Mouse (Mus musculus): ENCODE measurements around the gene Znhit2. TPM values are rescaled to one million over a fixed set of nuclear protein-coding genes. Genes with fewer than 3 reads are reported as not detected.

Znhit2 gene
- polyA plus RNA-seq, 1 experiment = 69.6 TPM

- peak; percentile 56 for DNase-seq
- WGBS = 96% methylated on average over 4 of the region's 4 CpGs
- no peak overlapping the region for H3K4me3 ChIP-seq (ENCODE audit: control insufficient read depth, insufficient read depth, low read length)
Measured at GRCm38 (mm10) chr19:6068951-6069350, 8.0 kb downstream of the Znhit2 start.

GRCm38 (mm10) chr19:6069851-6070250 lies 8.9 kb downstream of the Znhit2 start:
- peaks cover 28% of the 10 kb centered on the region for H3K4me1 ChIP-seq (replicated peaks; ENCODE audit: control insufficient read depth, insufficient read depth, low read length)
- H3K36me3 ChIP-seq (ENCODE audit: control insufficient read depth, insufficient read depth, low read length) = no peaks in the 10 kb centered on the region
- DNase-seq = no peak
- 95% methylated on average over 10 of the region's 10 CpGs for WGBS
- H3K27ac ChIP-seq (ENCODE audit: control insufficient read depth, insufficient read depth, low read length) = no peak overlapping the region
- TF ChIP-seq POLR2A (IDR thresholded peaks at IDR 0.05; ENCODE audit: control insufficient read depth, extremely low read depth, insufficient read depth, low read length, poor library complexity) = no peak
- no peaks in the 10 kb centered on the region for H3K27me3 ChIP-seq (ENCODE audit: control insufficient read depth, insufficient read depth, low read length)
- H3K4me3 ChIP-seq (ENCODE audit: control insufficient read depth, insufficient read depth, low read length) = no peak overlapping the region

More at GRCm38 (mm10) chr19:6068951-6069350, 8.0 kb downstream of the Znhit2 start:
- H3K4me1 ChIP-seq (replicated peaks; ENCODE audit: control insufficient read depth, insufficient read depth, low read length) = peaks cover 28% of the 10 kb centered on the region
- H3K27me3 ChIP-seq (ENCODE audit: control insufficient read depth, insufficient read depth, low read length) = no peaks in the 10 kb centered on the region
- no peak overlapping the region for H3K27ac ChIP-seq (ENCODE audit: control insufficient read depth, insufficient read depth, low read length)
- TF ChIP-seq POLR2A (IDR thresholded peaks at IDR 0.05; ENCODE audit: control insufficient read depth, extremely low read depth, insufficient read depth, low read length, poor library complexity) = no peak
- TF ChIP-seq CTCF (IDR thresholded peaks at IDR 0.05; ENCODE audit: borderline replicate concordance, control insufficient read depth, extremely low read depth, insufficient read depth, low read length, poor library complexity) = no peak
- no peaks in the 10 kb centered on the region for H3K36me3 ChIP-seq (ENCODE audit: control insufficient read depth, insufficient read depth, low read length)

GRCm38 (mm10) chr19:6070571-6071250 lies 9.7 kb downstream of the Znhit2 start:
- no peak for DNase-seq
- H3K4me3 ChIP-seq (ENCODE audit: control insufficient read depth, insufficient read depth, low read length) = peak overlapping the region; percentile 25
- WGBS = 80% methylated on average over 31 of the region's 31 CpGs
- peaks cover 28% of the 10 kb centered on the region for H3K4me1 ChIP-seq (replicated peaks; ENCODE audit: control insufficient read depth, insufficient read depth, low read length)
- no peaks in the 10 kb centered on the region for H3K27me3 ChIP-seq (ENCODE audit: control insufficient read depth, insufficient read depth, low read length)
- no peaks in the 10 kb centered on the region for H3K36me3 ChIP-seq (ENCODE audit: control insufficient read depth, insufficient read depth, low read length)
- H3K27ac ChIP-seq (ENCODE audit: control insufficient read depth, insufficient read depth, low read length) = peak overlapping the region; percentile 76
- TF ChIP-seq POLR2A (IDR thresholded peaks at IDR 0.05; ENCODE audit: control insufficient read depth, extremely low read depth, insufficient read depth, low read length, poor library complexity) = no peak

- no peaks in the 10 kb centered on the region for H3K36me3 ChIP-seq (ENCODE audit: control insufficient read depth, insufficient read depth, low read length)
- TF ChIP-seq CTCF (IDR thresholded peaks at IDR 0.05; ENCODE audit: borderline replicate concordance, control insufficient read depth, extremely low read depth, insufficient read depth, low read length, poor library complexity) (no peak), POLR2A (IDR thresholded peaks at IDR 0.05; ENCODE audit: control insufficient read depth, extremely low read depth, insufficient read depth, low read length, poor library complexity) (no peak)
- H3K27me3 ChIP-seq (ENCODE audit: control insufficient read depth, insufficient read depth, low read length) = no peaks in the 10 kb centered on the region
- 79% methylated on average over 19 of the region's 19 CpGs for WGBS
- no peak for DNase-seq
- peak overlapping the region; percentile 76 for H3K27ac ChIP-seq (ENCODE audit: control insufficient read depth, insufficient read depth, low read length)
- H3K4me1 ChIP-seq (replicated peaks; ENCODE audit: control insufficient read depth, insufficient read depth, low read length) = peaks cover 31% of the 10 kb centered on the region
- H3K4me3 ChIP-seq (ENCODE audit: control insufficient read depth, insufficient read depth, low read length) = peak overlapping the region; percentile 25
Measured at GRCm38 (mm10) chr19:6071261-6071660, 10.3 kb downstream of the Znhit2 start.

- Histone ChIP-seq H3K4me3 (ENCODE audit: control insufficient read depth, insufficient read depth, low read length) (no peak overlapping the region), H3K27ac (ENCODE audit: control insufficient read depth, insufficient read depth, low read length) (no peak overlapping the region), H3K4me1 (replicated peaks; ENCODE audit: control insufficient read depth, insufficient read depth, low read length) (peaks cover 20% of the 10 kb centered on the region), H3K36me3 (ENCODE audit: control insufficient read depth, insufficient read depth, low read length) (no peaks in the 10 kb centered on the region), H3K27me3 (ENCODE audit: control insufficient read depth, insufficient read depth, low read length) (no peaks in the 10 kb centered on the region)
- DNase-seq = no peak
- TF ChIP-seq POLR2A (IDR thresholded peaks at IDR 0.05; ENCODE audit: control insufficient read depth, extremely low read depth, insufficient read depth, low read length, poor library complexity) (no peak), CTCF (IDR thresholded peaks at IDR 0.05; ENCODE audit: borderline replicate concordance, control insufficient read depth, extremely low read depth, insufficient read depth, low read length, poor library complexity) (no peak)
- 92% methylated on average over 5 of the region's 5 CpGs for WGBS
Measured at GRCm38 (mm10) chr19:6073889-6074288, 12.9 kb downstream of the Znhit2 start.

GRCm38 (mm10) chr19:6076564-6077393 lies 15.8 kb downstream of the Znhit2 start, which contains the start of gene Vps51:
Vps51 (minus strand) TSS chr19:6077231.
- under 1% methylated on average over 33 of the region's 33 CpGs for WGBS
- Histone ChIP-seq H3K36me3 (ENCODE audit: control insufficient read depth, insufficient read depth, low read length) (peaks cover 2% of the 10 kb centered on the region; the same call in 1 of the 2 replicates), H3K27me3 (ENCODE audit: control insufficient read depth, insufficient read depth, low read length) (no peaks in the 10 kb centered on the region), H3K27ac (ENCODE audit: control insufficient read depth, insufficient read depth, low read length) (peak within 1 kb of the TSS; percentile 35; the same call in 1 of the 2 replicates), H3K4me3 (ENCODE audit: control insufficient read depth, insufficient read depth, low read length) (peak within 1 kb of the TSS; percentile 64), H3K4me1 (replicated peaks; ENCODE audit: control insufficient read depth, insufficient read depth, low read length) (peaks cover 10% of the 10 kb centered on the region)
- peak; percentile 87 for DNase-seq
- TF ChIP-seq POLR2A (IDR thresholded peaks at IDR 0.05; ENCODE audit: control insufficient read depth, extremely low read depth, insufficient read depth, low read length, poor library complexity) (no peak), CTCF (IDR thresholded peaks at IDR 0.05; ENCODE audit: borderline replicate concordance, control insufficient read depth, extremely low read depth, insufficient read depth, low read length, poor library complexity) (no peak)
